Mouse (Mus musculus): ENCODE measurements around the gene Foxn3.

Foxn3 gene

GRCm38 (mm10) chr12:99389244-99389643 is 174.1 kb downstream of the Foxn3 start:
- POLR2A ChIA-PET, result interaction anchor here in 3 of 4 experiments (0.7 to 3.7 kb wide), 6 partner anchors 12 to 1626 kb away, joined by 3 to 20 read pairs (median 4); no protein-coding TSS in a partner anchor
- CTCF ChIA-PET, result no interaction called here

GRCm38 (mm10) chr12:99385897-99386834 is 177.2 kb downstream of the Foxn3 start:
- POLR2A ChIA-PET, result interaction anchor here in 3 of 4 experiments (0.5 to 3.7 kb wide), 32 partner anchors 9 to 176 kb away, joined by 3 to 20 read pairs (median 4); no protein-coding TSS in a partner anchor
- CTCF ChIA-PET, result interaction anchor here in 1 of 4 experiments (0.6 kb wide), 1 partner anchor 9 kb away, joined by 3 read pairs; no protein-coding TSS in a partner anchor

- ChIA-PET CTCF (no interaction called here), POLR2A (interaction anchor here in 3 of 4 experiments (0.7 to 1.8 kb wide), 9 partner anchors 8 to 155 kb away, joined by 3 to 8 read pairs (median 4); no protein-coding TSS in a partner anchor)
These were observed 178.3 kb downstream of the Foxn3 start for GRCm38 (mm10) chr12:99385073-99385472.

DNA sequence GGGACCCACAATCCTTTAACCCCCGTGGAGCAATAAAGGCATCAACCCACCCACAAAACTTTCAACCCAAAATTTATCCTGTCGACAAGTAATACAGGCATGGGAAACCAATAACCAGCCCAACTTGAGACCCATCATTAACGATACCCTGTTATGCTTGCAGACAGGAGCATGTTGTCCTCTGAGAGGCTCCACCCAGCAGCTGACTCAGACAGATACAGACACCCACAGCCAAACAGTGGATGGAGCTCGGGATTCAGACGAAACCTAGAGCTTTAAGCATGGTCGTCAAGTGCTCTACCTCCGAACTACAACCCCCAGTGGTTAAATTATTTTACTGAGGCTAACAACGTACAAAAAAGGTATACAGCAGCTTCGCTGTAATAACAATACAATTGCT is 182.1 kb downstream of the Foxn3 start:
- ChIA-PET CTCF (interaction anchor here in 2 of 4 experiments (0.6 to 1.3 kb wide), 2 partner anchors 12 to 369 kb away, joined by 3 read pairs; no protein-coding TSS in a partner anchor), POLR2A (interaction anchor here in 2 of 4 experiments (0.6 to 2.0 kb wide), 6 partner anchors 10 to 574 kb away, joined by 3 to 6 read pairs (median 4); no protein-coding TSS in a partner anchor)

DNA sequence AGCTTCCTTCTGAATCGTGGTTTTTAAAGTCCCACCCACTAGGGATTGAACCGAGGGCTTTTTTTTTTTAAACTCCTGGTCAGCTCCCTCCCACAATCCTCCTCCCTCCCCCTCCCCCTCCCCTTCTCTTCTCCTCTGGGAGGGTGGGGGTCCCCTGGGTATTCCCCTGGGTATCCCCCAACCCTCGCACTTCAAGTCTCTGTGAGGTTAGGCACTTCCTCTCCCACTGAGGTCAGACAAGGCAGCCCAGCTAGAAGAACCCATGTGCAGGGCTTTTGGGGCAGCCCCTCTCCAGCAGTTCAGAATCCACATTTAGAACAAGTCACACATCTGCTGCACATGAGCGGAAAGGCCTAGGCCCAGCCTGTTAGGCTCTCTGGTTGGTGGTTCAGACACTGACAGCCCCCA is 182.5 kb downstream of the Foxn3 start:
- ChIA-PET POLR2A (interaction anchor here in 3 of 4 experiments (0.8 to 2.0 kb wide), 8 partner anchors 11 to 29 kb away, joined by 3 to 6 read pairs (median 4); no protein-coding TSS in a partner anchor), CTCF (interaction anchor here in 2 of 4 experiments (0.7 to 1.3 kb wide), 2 partner anchors 12 to 44 kb away, joined by 3 to 4 read pairs; no protein-coding TSS in a partner anchor)

GRCm38 (mm10) chr12:99380124-99380523 is 183.3 kb downstream of the Foxn3 start:
- POLR2A ChIA-PET, result interaction anchor here in 3 of 4 experiments (0.8 to 2.1 kb wide), 10 partner anchors 10 to 44 kb away, joined by 3 to 9 read pairs (median 4); no protein-coding TSS in a partner anchor
- CTCF ChIA-PET, result interaction anchor here in 1 of 4 experiments (0.7 kb wide), 1 partner anchor 43 kb away, joined by 4 read pairs; no protein-coding TSS in a partner anchor

GRCm38 (mm10) chr12:99378284-99378683 is 185.1 kb downstream of the Foxn3 start:
- POLR2A ChIA-PET, result interaction anchor here (0.5 to 3.7 kb wide), 13 partner anchors 8 to 170 kb away, joined by 3 to 26 read pairs (median 9); no protein-coding TSS in a partner anchor
- CTCF ChIA-PET, result no interaction called here

- ChIA-PET POLR2A (interaction anchor here (0.5 to 3.7 kb wide), 20 partner anchors 8 to 193 kb away, joined by 3 to 26 read pairs (median 5); no protein-coding TSS in a partner anchor), CTCF (interaction anchor here in 2 of 4 experiments (0.7 to 0.8 kb wide), 2 partner anchors 162 to 173 kb away, joined by 3 to 6 read pairs; no protein-coding TSS in a partner anchor)
These were observed 185.7 kb downstream of the Foxn3 start for GRCm38 (mm10) chr12:99377705-99378104.

DNA sequence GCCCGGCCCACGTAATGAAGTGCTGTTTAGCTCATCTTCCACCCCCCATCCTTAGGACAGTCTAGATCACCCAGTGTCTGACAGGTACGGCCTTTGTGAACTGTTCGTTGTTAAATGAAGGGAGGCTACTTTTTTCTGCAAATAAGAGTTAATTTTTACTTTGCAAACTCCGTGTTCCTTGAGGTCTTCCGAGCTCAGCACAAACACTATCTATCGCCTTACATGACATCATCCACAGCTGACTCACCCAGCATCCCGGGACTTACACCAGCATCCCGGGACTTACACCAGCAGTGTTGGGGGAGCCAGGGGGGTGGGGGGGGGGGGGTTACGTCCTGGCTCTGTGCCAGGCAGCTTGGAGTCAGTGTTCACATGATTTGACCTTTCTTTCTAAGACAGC is 186.3 kb downstream of the Foxn3 start:
- POLR2A ChIA-PET, result interaction anchor here in 3 of 4 experiments (0.6 to 3.7 kb wide), 25 partner anchors 9 to 193 kb away, joined by 3 to 26 read pairs (median 5); no protein-coding TSS in a partner anchor
- CTCF ChIA-PET, result interaction anchor here in 3 of 4 experiments (0.5 to 0.8 kb wide), 3 partner anchors 9 to 172 kb away, joined by 3 to 6 read pairs (median 3); no protein-coding TSS in a partner anchor

DNA sequence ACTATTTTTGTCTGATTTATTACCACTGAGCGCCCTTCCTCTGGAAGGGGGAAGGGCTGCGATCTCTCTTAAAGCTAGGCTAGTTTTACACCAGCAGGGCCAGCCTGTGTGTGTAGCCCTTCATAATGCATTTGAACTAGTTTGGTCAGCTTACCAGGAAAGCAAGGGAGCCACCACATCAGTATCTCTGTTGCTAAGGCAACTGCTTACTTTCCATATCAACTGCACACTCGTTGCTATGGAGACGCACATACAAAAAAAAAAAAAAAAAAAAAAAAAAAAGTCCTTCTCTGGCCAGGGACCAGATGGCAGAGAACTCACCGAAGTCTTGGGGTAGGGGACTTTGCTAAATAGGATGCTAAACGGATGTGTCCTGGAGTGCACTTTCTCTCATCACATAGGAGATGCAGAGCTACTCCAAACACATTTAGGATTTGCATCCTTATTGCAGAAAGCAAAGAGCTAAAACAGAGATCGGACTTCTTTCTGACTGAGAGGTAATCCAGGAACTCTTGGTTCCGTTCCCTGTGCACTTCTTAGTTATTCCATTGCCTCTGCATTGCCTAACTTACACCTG is 187.4 kb downstream of the Foxn3 start:
- CTCF ChIA-PET, result no interaction called here
- POLR2A ChIA-PET, result interaction anchor here in 3 of 4 experiments (0.7 to 3.7 kb wide), 14 partner anchors 8 to 1062 kb away, joined by 3 to 26 read pairs (median 4); no protein-coding TSS in a partner anchor

- CTCF ChIA-PET, result no interaction called here
These were observed 188.0 kb downstream of the Foxn3 start for GRCm38 (mm10) chr12:99375426-99375825.

DNA sequence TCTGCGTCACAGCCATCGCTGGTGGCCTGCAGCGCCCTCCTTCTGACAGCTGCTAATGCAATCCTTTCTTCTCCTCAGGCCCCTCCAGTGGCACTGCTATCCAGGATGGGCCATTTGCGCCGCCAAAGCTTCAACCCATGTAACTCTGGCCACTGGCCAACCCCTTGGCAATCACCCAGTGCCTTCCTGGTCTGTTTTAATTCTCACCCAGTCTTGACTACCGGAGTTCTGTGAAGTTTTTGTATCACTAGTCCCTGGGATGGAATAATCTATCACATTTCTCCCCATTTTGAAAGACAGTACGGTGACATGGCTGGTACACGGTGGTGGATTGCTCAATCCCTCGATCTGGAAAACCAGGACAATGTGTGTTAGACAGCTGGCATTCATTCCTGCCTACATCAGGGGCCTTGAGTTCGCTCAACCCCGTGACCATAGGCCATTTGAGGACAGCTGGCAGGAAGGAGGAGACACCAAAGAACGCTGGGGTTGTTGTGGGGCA is 189.2 kb downstream of the Foxn3 start:
- ChIA-PET CTCF (no interaction called here), POLR2A (no interaction called here)

More at GRCm38 (mm10) chr12:99375426-99375825, 188.0 kb downstream of the Foxn3 start:
- POLR2A ChIA-PET, result interaction anchor here in 3 of 4 experiments (0.7 to 3.7 kb wide), 7 partner anchors 8 to 294 kb away, joined by 3 to 26 read pairs (median 5); no protein-coding TSS in a partner anchor

GRCm38 (mm10) chr12:99373584-99373983 is 189.8 kb downstream of the Foxn3 start:
- ChIA-PET CTCF (no interaction called here), POLR2A (interaction anchor here in 1 of 4 experiments (1.0 to 1.9 kb wide), 2 partner anchors 10 to 51 kb away, joined by 3 to 6 read pairs; no protein-coding TSS in a partner anchor)

GRCm38 (mm10) chr12:99371500-99371899 is 191.9 kb downstream of the Foxn3 start:
- ChIA-PET POLR2A (interaction anchor here in 1 of 4 experiments (1.8 to 1.9 kb wide), 2 partner anchors 8 to 22 kb away, joined by 4 to 6 read pairs; no protein-coding TSS in a partner anchor), CTCF (no interaction called here)

DNA sequence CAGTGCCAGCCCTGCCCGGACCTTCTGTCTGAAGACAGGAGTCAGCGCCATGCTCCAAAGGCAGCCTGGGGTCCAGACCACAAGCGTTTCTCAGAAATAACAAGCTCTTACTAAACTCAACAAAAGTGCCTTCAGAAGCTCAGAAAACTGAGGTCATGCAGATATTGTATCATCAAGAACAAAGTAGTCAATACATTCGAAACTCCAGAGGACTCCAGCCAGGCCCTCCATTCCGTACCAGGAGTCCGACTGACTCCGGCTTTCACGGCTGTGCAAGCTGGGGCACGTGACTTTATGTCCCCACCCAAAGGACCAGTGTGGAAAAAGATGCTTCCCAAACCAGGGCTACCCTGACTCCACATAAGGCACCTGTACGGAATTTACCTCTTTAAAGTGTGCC is 195.1 kb downstream of the Foxn3 start:
- CTCF ChIA-PET, result interaction anchor here in 1 of 4 experiments (0.5 kb wide), 1 partner anchor 1139 kb away, joined by 3 read pairs; no protein-coding TSS in a partner anchor
- POLR2A ChIA-PET, result interaction anchor here in 3 of 4 experiments (0.8 to 3.0 kb wide), 13 partner anchors 8 to 28 kb away, joined by 3 to 15 read pairs (median 4); no protein-coding TSS in a partner anchor

DNA sequence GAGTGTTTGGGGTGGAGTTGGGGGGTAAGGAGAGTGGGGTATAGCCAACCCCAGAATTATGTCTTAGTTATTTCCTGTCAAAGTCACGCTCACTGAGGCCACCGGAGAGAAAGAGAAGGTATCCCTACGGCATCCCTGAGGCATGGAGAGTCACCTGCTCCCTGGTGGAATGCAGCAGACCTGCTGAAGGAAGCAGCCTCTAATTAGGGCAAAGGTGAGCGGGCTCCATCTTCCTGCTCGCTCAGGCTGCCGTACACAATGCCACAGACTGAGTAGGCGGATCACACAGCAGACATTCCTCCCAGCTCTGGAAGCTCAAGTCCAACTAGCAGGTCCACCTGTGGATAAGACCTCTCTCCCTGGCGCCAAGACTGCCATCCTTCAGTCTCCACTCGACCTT is 197.4 kb downstream of the Foxn3 start:
- ChIA-PET CTCF (no interaction called here), POLR2A (interaction anchor here in 3 of 4 experiments (0.5 to 7.3 kb wide), 11 partner anchors 11 to 1349 kb away, joined by 3 to 105 read pairs (median 3); no protein-coding TSS in a partner anchor)

DNA sequence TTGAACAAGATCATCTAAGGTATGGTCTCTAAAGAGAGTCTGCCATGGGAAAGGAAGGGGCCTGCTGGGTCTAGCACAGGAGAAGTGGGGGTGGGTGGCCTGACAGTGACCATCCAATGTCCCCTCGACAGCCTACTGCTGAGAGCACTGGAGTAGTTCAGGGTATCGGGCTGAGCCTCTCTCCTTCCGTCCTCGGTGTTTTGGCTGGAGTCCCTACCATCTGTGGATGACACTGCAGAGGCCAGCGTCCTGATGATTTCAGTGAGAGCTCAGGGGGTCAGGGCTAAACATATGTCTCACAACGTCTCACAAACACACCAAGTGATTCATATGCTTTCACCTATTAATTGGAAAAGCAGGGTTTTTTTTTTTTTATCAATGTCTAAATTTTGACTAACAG is 199.2 kb downstream of the Foxn3 start:
- POLR2A ChIA-PET, result interaction anchor here in 3 of 4 experiments (0.6 to 7.3 kb wide), 15 partner anchors 8 to 194 kb away, joined by 3 to 105 read pairs (median 10); no protein-coding TSS in a partner anchor
- CTCF ChIA-PET, result no interaction called here

DNA sequence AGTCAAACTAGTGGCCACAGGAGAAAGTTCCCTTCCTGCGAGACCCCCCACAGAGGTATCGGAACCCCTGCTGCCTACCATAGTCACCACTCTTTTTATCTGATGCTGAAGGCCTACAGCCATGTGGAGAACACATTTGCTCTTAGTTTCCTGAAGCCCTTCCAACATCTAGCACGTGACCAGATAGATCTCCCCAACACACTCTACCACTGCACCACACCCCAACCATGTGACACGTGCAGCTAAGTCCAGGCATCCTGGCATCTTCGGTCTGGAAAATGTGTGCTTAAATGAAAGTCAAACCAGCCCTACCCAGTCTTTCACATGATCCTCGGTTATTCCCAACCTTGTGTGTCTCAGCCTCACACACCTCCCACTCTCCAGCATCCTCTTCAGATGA is 200.4 kb downstream of the Foxn3 start:
- ChIA-PET CTCF (no interaction called here), POLR2A (interaction anchor here in 3 of 4 experiments (0.8 to 7.3 kb wide), 20 partner anchors 9 to 63 kb away, joined by 3 to 105 read pairs (median 6); no protein-coding TSS in a partner anchor)
